Mouse (Mus musculus) heart, embryonic 16.5 days (tissue): ENCODE data around the gene Homer2. TPM values are rescaled to one million over a fixed set of nuclear protein-coding genes. Genes with fewer than 3 reads are reported as not detected.

Source experiments
- ATAC-seq: fragments of 200-750 bp; cut with Nextera tagmentation; replicated peaks from 2 replicates; pipeline ENCODE4 v1.8.0; 2017; ENCODE audit warnings: moderate number of reproducible peaks; ENCODE audit not compliant: insufficient read depth, low FRiP score; ENCODE audit errors: extremely low read depth
- H3K27ac ChIP-seq: fragments of 300-500 bp; sonication (generic); 2 replicates; pipeline ENCODE4 v1.5.1; 2014; ENCODE audit warnings: mild to moderate bottlenecking, low read length, control low read depth, moderate library complexity
- H3K27me3 ChIP-seq: fragments of 300-500 bp; sonication (generic); 2 replicates; pipeline ENCODE4 v1.6.1; 2014; ENCODE audit warnings: low read length, mixed read lengths; ENCODE audit not compliant: control insufficient read depth, insufficient read depth
- H3K36me3 ChIP-seq: fragments of 300-500 bp; sonication (generic); 2 replicates; pipeline ENCODE4 v1.6.1; 2014; ENCODE audit not compliant: control insufficient read depth, insufficient read depth
- H3K4me1 ChIP-seq: fragments of 300-500 bp; sonication (generic); 2 replicates; pipeline ENCODE4 v1.6.1; 2014; ENCODE audit warnings: low read length, mixed read lengths; ENCODE audit not compliant: control insufficient read depth, insufficient read depth
- H3K4me2 ChIP-seq: fragments of 300-500 bp; sonication (generic); 2 replicates; pipeline ENCODE4 v1.6.1; 2014; ENCODE audit warnings: low read depth, mild to moderate bottlenecking, control low read depth, low read length
- H3K4me3 ChIP-seq: fragments of 300-500 bp; sonication (generic); 2 replicates; pipeline ENCODE4 v1.5.1; 2014; ENCODE audit warnings: mild to moderate bottlenecking, control low read depth, low read length
- H3K9ac ChIP-seq: fragments of 300-500 bp; sonication (generic); 2 replicates; pipeline ENCODE4 v1.6.1; 2014; ENCODE audit warnings: low read length, control low read depth
- H3K9me3 ChIP-seq: fragments of 300-500 bp; sonication (generic); replicated peaks from 2 replicates; pipeline ENCODE4 v1.6.1; 2016; ENCODE audit warnings: low read length; ENCODE audit not compliant: control insufficient read depth
- WGBS: fragments of 180-500 bp; shearing (Covaris S2); extraction: QIAGEN DNeasy Blood & Tissue Kit; methylation state at CpG from one replicate; pipeline ENCODE4 v1.1.7; 2014; 5-methylcytosine and 5-hydroxymethylcytosine counted together
- polyA plus RNA-seq: library from polyadenylated mRNA; unstranded; fragments of >200 nt; fragmentation: Nextera tagmentation; extraction: Ambion mirVana; gene quantifications from 2 replicates; pipeline ENCODE4 v1.2.1, GENCODE M21; 2015

The Homer2 gene
- polyA plus RNA-seq, 1 experiment from 2014 or later = 53.9 TPM

GRCm38 (mm10) chr7:81708165-81708564, 838 bp upstream of the Homer2 start:
- Histone ChIP-seq H3K4me3 (no peak overlapping the region), H3K4me2 (no peak overlapping the region), H3K9me3 (0 out of 2 replicates have a peak, but pooled peaks cover 7% of the 10 kb centered on the region), H3K27me3 (peaks cover 9% of the 10 kb centered on the region; the same call in 1 of the 2 replicates), H3K4me1 (peaks cover 11% of the 10 kb centered on the region), H3K9ac (no peak overlapping the region), H3K27ac (no peak overlapping the region), H3K36me3 (no peaks in the 10 kb centered on the region)
- ATAC-seq = no peak

- no peaks in the 10 kb centered on the region for H3K36me3 ChIP-seq
Observed at GRCm38 (mm10) chr7:81706416-81707391, 623 bp downstream of the Homer2 start.

GRCm38 (mm10) chr7:81706027-81706415, 1.3 kb downstream of the Homer2 start:
- Histone ChIP-seq H3K27ac (peak overlapping the region; percentile 79), H3K36me3 (no peaks in the 10 kb centered on the region), H3K27me3 (peaks cover 9% of the 10 kb centered on the region; the same call in 1 of the 2 replicates), H3K9me3 (0 out of 2 replicates have a peak, but pooled peaks cover 7% of the 10 kb centered on the region), H3K9ac (peak overlapping the region; percentile 91), H3K4me1 (peaks cover 19% of the 10 kb centered on the region), H3K4me3 (peak overlapping the region; percentile 77), H3K4me2 (peak overlapping the region; percentile 95)
- no peak for ATAC-seq
- WGBS = 21% methylated on average over 12 of the region's 12 CpGs

More at GRCm38 (mm10) chr7:81706416-81707391, 623 bp downstream of the Homer2 start:
- under 1% methylated on average over 98 of the region's 114 CpGs for WGBS
- peak overlapping the region; percentile 77 for H3K4me3 ChIP-seq
- H3K9ac ChIP-seq = peak overlapping the region; percentile 91
- H3K4me2 ChIP-seq = peak overlapping the region; percentile 95
- H3K27ac ChIP-seq = peak overlapping the region; percentile 79
- ATAC-seq = peak; percentile 59
- H3K9me3 ChIP-seq = 0 out of 2 replicates have a peak, but pooled peaks cover 7% of the 10 kb centered on the region
- peaks cover 19% of the 10 kb centered on the region for H3K4me1 ChIP-seq
- H3K27me3 ChIP-seq = peaks cover 9% of the 10 kb centered on the region; the same call in 1 of the 2 replicates

GRCm38 (mm10) chr7:81698357-81698756, 9.0 kb downstream of the Homer2 start:
- 85% methylated on average over 13 of the region's 13 CpGs for WGBS
- no peak overlapping the region for H3K4me3 ChIP-seq
- no peaks in the 10 kb centered on the region for H3K27me3 ChIP-seq
- no peaks in the 10 kb centered on the region for H3K36me3 ChIP-seq
- H3K27ac ChIP-seq = no peak overlapping the region
- no peak for ATAC-seq
- no peak overlapping the region for H3K9ac ChIP-seq
- H3K4me1 ChIP-seq = peaks cover 27% of the 10 kb centered on the region
- H3K4me2 ChIP-seq = no peak overlapping the region
- H3K9me3 ChIP-seq = no peaks in the 10 kb centered on the region

GRCm38 (mm10) chr7:81697954-81698353, 9.4 kb downstream of the Homer2 start:
- H3K27me3 ChIP-seq = no peaks in the 10 kb centered on the region
- H3K4me1 ChIP-seq = peaks cover 23% of the 10 kb centered on the region
- H3K27ac ChIP-seq = no peak overlapping the region
- WGBS = 66% methylated on average over 4 of the region's 4 CpGs
- no peak overlapping the region for H3K4me3 ChIP-seq
- no peak overlapping the region for H3K4me2 ChIP-seq
- no peak overlapping the region for H3K9ac ChIP-seq
- H3K9me3 ChIP-seq = no peaks in the 10 kb centered on the region
- no peaks in the 10 kb centered on the region for H3K36me3 ChIP-seq
- ATAC-seq = no peak

GRCm38 (mm10) chr7:81695763-81696533, 11.4 kb downstream of the Homer2 start:
- no peak overlapping the region for H3K4me3 ChIP-seq
- H3K9me3 ChIP-seq = no peaks in the 10 kb centered on the region
- H3K27me3 ChIP-seq = no peaks in the 10 kb centered on the region
- no peak overlapping the region for H3K4me2 ChIP-seq
- H3K4me1 ChIP-seq = peaks cover 17% of the 10 kb centered on the region
- 68% methylated on average over 16 of the region's 16 CpGs for WGBS
- no peak for ATAC-seq
- no peaks in the 10 kb centered on the region for H3K36me3 ChIP-seq
- H3K9ac ChIP-seq = no peak overlapping the region
- no peak overlapping the region for H3K27ac ChIP-seq

- no peak overlapping the region for H3K27ac ChIP-seq
- no peaks in the 10 kb centered on the region for H3K27me3 ChIP-seq
- H3K4me3 ChIP-seq = no peak overlapping the region
- ATAC-seq = no peak
- H3K9me3 ChIP-seq = no peaks in the 10 kb centered on the region
- WGBS = 78% methylated on average over 5 of the region's 5 CpGs
- no peak overlapping the region for H3K4me2 ChIP-seq
- H3K36me3 ChIP-seq = no peaks in the 10 kb centered on the region
- H3K9ac ChIP-seq = no peak overlapping the region
- H3K4me1 ChIP-seq = peaks cover 19% of the 10 kb centered on the region
Observed at GRCm38 (mm10) chr7:81691067-81691466, 16.3 kb downstream of the Homer2 start.

GRCm38 (mm10) chr7:81689116-81689681, 18.1 kb downstream of the Homer2 start:
- H3K4me1 ChIP-seq = peaks cover 32% of the 10 kb centered on the region
- H3K27ac ChIP-seq = peak overlapping the region; percentile 73
- 49% methylated on average over 8 of the region's 8 CpGs for WGBS
- H3K4me3 ChIP-seq = no peak overlapping the region
- no peaks in the 10 kb centered on the region for H3K9me3 ChIP-seq
- no peaks in the 10 kb centered on the region for H3K27me3 ChIP-seq
- peak overlapping the region; percentile 9; the same call in 1 of the 2 replicates for H3K9ac ChIP-seq
- H3K4me2 ChIP-seq = no peak overlapping the region
- no peak; the same call in 1 of the 2 replicates for ATAC-seq
- H3K36me3 ChIP-seq = no peaks in the 10 kb centered on the region
